Mouse (Mus musculus): ENCODE measurements around the gene Hivep2. TPM values are rescaled to one million over a fixed set of nuclear protein-coding genes. Genes with fewer than 3 reads are reported as not detected.

The Hivep2 gene
- polyA plus RNA-seq, 1 experiment from 2014 or later, result 10.7 TPM

GRCm38 (mm10) chr10:14045745-14046144 is 79.9 kb downstream of the Hivep2 start:
- no peaks in the 10 kb centered on the region for H3K27me3 ChIP-seq
- H3K4me2 ChIP-seq, result no peak overlapping the region
- no peak overlapping the region for H3K27ac ChIP-seq (replicated peaks)
- ATAC-seq (ENCODE audit: low FRiP score, low read depth), result no peak
- H3K4me3 ChIP-seq, result no peak overlapping the region
- peaks cover 27% of the 10 kb centered on the region for H3K4me1 ChIP-seq (replicated peaks)
- H3K36me3 ChIP-seq, result no peaks in the 10 kb centered on the region
- no peak overlapping the region for H3K9ac ChIP-seq
- no peaks in the 10 kb centered on the region for H3K9me3 ChIP-seq
- 56% methylated on average over 4 of the region's 4 CpGs for WGBS

- Histone ChIP-seq H3K4me2 (no peak overlapping the region), H3K4me1 (replicated peaks) (peaks cover 27% of the 10 kb centered on the region), H3K4me3 (no peak overlapping the region), H3K27ac (replicated peaks) (0 out of 2 replicates have a peak overlapping the region, but pooled peaks have one; percentile 43), H3K27me3 (no peaks in the 10 kb centered on the region), H3K9me3 (no peaks in the 10 kb centered on the region), H3K9ac (no peak overlapping the region), H3K36me3 (no peaks in the 10 kb centered on the region)
- 25% methylated on average over 4 of the region's 4 CpGs for WGBS
- no peak; the same call in 1 of the 2 replicates for ATAC-seq (ENCODE audit: low FRiP score, low read depth)
Observed at GRCm38 (mm10) chr10:14046171-14046651, 80.3 kb downstream of the Hivep2 start.

- ATAC-seq (ENCODE audit: low FRiP score, low read depth), result no peak
- H3K36me3 ChIP-seq, result no peaks in the 10 kb centered on the region
- 64% methylated on average over 2 of the region's 2 CpGs for WGBS
Observed at GRCm38 (mm10) chr10:14046935-14047334, 81.1 kb downstream of the Hivep2 start.

GRCm38 (mm10) chr10:14047661-14048060 is 81.8 kb downstream of the Hivep2 start:
- 46% methylated on average over 2 of the region's 2 CpGs for WGBS
- Histone ChIP-seq H3K36me3 (no peaks in the 10 kb centered on the region), H3K4me3 (no peak overlapping the region), H3K27ac (replicated peaks) (no peak overlapping the region), H3K27me3 (no peaks in the 10 kb centered on the region), H3K9me3 (no peaks in the 10 kb centered on the region), H3K4me2 (no peak overlapping the region), H3K9ac (no peak overlapping the region), H3K4me1 (replicated peaks) (peaks cover 27% of the 10 kb centered on the region)
- no peak; the same call in 1 of the 2 replicates for ATAC-seq (ENCODE audit: low FRiP score, low read depth)

More at GRCm38 (mm10) chr10:14046935-14047334, 81.1 kb downstream of the Hivep2 start:
- H3K4me1 ChIP-seq (replicated peaks), result peaks cover 27% of the 10 kb centered on the region
- no peak overlapping the region for H3K4me2 ChIP-seq
- H3K27me3 ChIP-seq, result no peaks in the 10 kb centered on the region
- no peak overlapping the region for H3K27ac ChIP-seq (replicated peaks)
- H3K9ac ChIP-seq, result no peak overlapping the region
- H3K9me3 ChIP-seq, result no peaks in the 10 kb centered on the region
- no peak overlapping the region for H3K4me3 ChIP-seq

GRCm38 (mm10) chr10:14048322-14048915 is 82.5 kb downstream of the Hivep2 start:
- no peak overlapping the region for H3K4me2 ChIP-seq
- no peak for ATAC-seq (ENCODE audit: low FRiP score, low read depth)
- H3K4me3 ChIP-seq, result no peak overlapping the region
- H3K4me1 ChIP-seq (replicated peaks), result peaks cover 27% of the 10 kb centered on the region
- no peak overlapping the region for H3K27ac ChIP-seq (replicated peaks)
- no peaks in the 10 kb centered on the region for H3K27me3 ChIP-seq
- H3K36me3 ChIP-seq, result no peaks in the 10 kb centered on the region
- no peak overlapping the region for H3K9ac ChIP-seq
- 49% methylated on average over 5 of the region's 5 CpGs for WGBS
- H3K9me3 ChIP-seq, result no peaks in the 10 kb centered on the region

GRCm38 (mm10) chr10:14048916-14049445 is 83.1 kb downstream of the Hivep2 start:
- Histone ChIP-seq H3K4me3 (no peak overlapping the region), H3K4me2 (no peak overlapping the region), H3K9ac (no peak overlapping the region), H3K36me3 (no peaks in the 10 kb centered on the region), H3K9me3 (no peaks in the 10 kb centered on the region), H3K27ac (replicated peaks) (no peak overlapping the region), H3K4me1 (replicated peaks) (peaks cover 27% of the 10 kb centered on the region), H3K27me3 (no peaks in the 10 kb centered on the region)
- 65% methylated on average over 10 of the region's 10 CpGs for WGBS
- ATAC-seq (ENCODE audit: low FRiP score, low read depth), result no peak

- no peak overlapping the region for H3K4me2 ChIP-seq
- H3K4me3 ChIP-seq, result no peak overlapping the region
- H3K9me3 ChIP-seq, result no peaks in the 10 kb centered on the region
- no peak overlapping the region for H3K9ac ChIP-seq
- H3K36me3 ChIP-seq, result no peaks in the 10 kb centered on the region
- H3K27ac ChIP-seq (replicated peaks), result no peak overlapping the region
- H3K27me3 ChIP-seq, result no peaks in the 10 kb centered on the region
- ATAC-seq (ENCODE audit: low FRiP score, low read depth), result no peak
- 88% methylated on average over 6 of the region's 6 CpGs for WGBS
- peaks cover 27% of the 10 kb centered on the region for H3K4me1 ChIP-seq (replicated peaks)
Observed at GRCm38 (mm10) chr10:14049686-14050085, 83.8 kb downstream of the Hivep2 start.

GRCm38 (mm10) chr10:14050586-14050985 is 84.7 kb downstream of the Hivep2 start:
- Histone ChIP-seq H3K4me1 (replicated peaks) (peaks cover 29% of the 10 kb centered on the region), H3K4me3 (no peak overlapping the region), H3K27ac (replicated peaks) (no peak overlapping the region), H3K36me3 (no peaks in the 10 kb centered on the region), H3K9ac (no peak overlapping the region), H3K27me3 (no peaks in the 10 kb centered on the region), H3K9me3 (no peaks in the 10 kb centered on the region), H3K4me2 (no peak overlapping the region)
- ATAC-seq (ENCODE audit: low FRiP score, low read depth), result no peak
- 91% methylated on average over 8 of the region's 8 CpGs for WGBS

- no peaks in the 10 kb centered on the region for H3K27me3 ChIP-seq
- no peaks in the 10 kb centered on the region for H3K36me3 ChIP-seq
- no peak overlapping the region for H3K4me2 ChIP-seq
- no peak overlapping the region for H3K27ac ChIP-seq (replicated peaks)
- peaks cover 35% of the 10 kb centered on the region for H3K4me1 ChIP-seq (replicated peaks)
- WGBS, result 94% methylated on average over 8 of the region's 8 CpGs
- no peak overlapping the region for H3K4me3 ChIP-seq
- no peaks in the 10 kb centered on the region for H3K9me3 ChIP-seq
- no peak overlapping the region for H3K9ac ChIP-seq
- ATAC-seq (ENCODE audit: low FRiP score, low read depth), result no peak
Observed at GRCm38 (mm10) chr10:14052109-14052689, 86.3 kb downstream of the Hivep2 start.

- WGBS, result 88% methylated on average over 4 of the region's 4 CpGs
- H3K9ac ChIP-seq, result no peak overlapping the region
- no peaks in the 10 kb centered on the region for H3K27me3 ChIP-seq
- no peak overlapping the region for H3K4me2 ChIP-seq
- no peak overlapping the region for H3K4me3 ChIP-seq
- H3K27ac ChIP-seq (replicated peaks), result no peak overlapping the region
- ATAC-seq (ENCODE audit: low FRiP score, low read depth), result no peak
- H3K9me3 ChIP-seq, result no peaks in the 10 kb centered on the region
- no peaks in the 10 kb centered on the region for H3K36me3 ChIP-seq
- H3K4me1 ChIP-seq (replicated peaks), result peaks cover 22% of the 10 kb centered on the region
Observed at GRCm38 (mm10) chr10:14054860-14055259, 89.0 kb downstream of the Hivep2 start.

GRCm38 (mm10) chr10:14055533-14055981 is 89.7 kb downstream of the Hivep2 start:
- ATAC-seq (ENCODE audit: low FRiP score, low read depth), result peak; percentile 32; the same call in 1 of the 2 replicates
- WGBS, result 24% methylated on average over 9 of the region's 9 CpGs
- Histone ChIP-seq H3K4me3 (no peak overlapping the region), H3K4me1 (replicated peaks) (peaks cover 22% of the 10 kb centered on the region), H3K9ac (no peak overlapping the region), H3K9me3 (no peaks in the 10 kb centered on the region), H3K27ac (replicated peaks) (no peak overlapping the region), H3K36me3 (no peaks in the 10 kb centered on the region), H3K4me2 (no peak overlapping the region), H3K27me3 (no peaks in the 10 kb centered on the region)

GRCm38 (mm10) chr10:14056057-14056456 is 90.2 kb downstream of the Hivep2 start:
- ATAC-seq (ENCODE audit: low FRiP score, low read depth), result no peak
- Histone ChIP-seq H3K4me3 (no peak overlapping the region), H3K4me1 (replicated peaks) (peaks cover 22% of the 10 kb centered on the region), H3K27ac (replicated peaks) (peak overlapping the region; percentile 27; the same call in 1 of the 2 replicates), H3K9ac (no peak overlapping the region), H3K4me2 (no peak overlapping the region), H3K36me3 (no peaks in the 10 kb centered on the region), H3K27me3 (no peaks in the 10 kb centered on the region), H3K9me3 (no peaks in the 10 kb centered on the region)
- 68% methylated on average over 4 of the region's 4 CpGs for whole genome bisulfite sequencing

All from hindbrain, embryonic 15.5 days (tissue).